Mouse (Mus musculus) hindbrain, embryonic 15.5 days (tissue): Measurements from ENCODE around the gene Tekt5. TPM values are rescaled to one million over a fixed set of nuclear protein-coding genes. Genes with fewer than 3 reads are reported as not detected.

Experiments
- ATAC-seq: fragments of 200-750 bp; cut with Nextera tagmentation; 2 replicates; pipeline ENCODE4 v1.8.0; 2017; ENCODE audit warnings: low read depth, moderate number of reproducible peaks, moderate TSS enrichment; ENCODE audit not compliant: low FRiP score
- H3K27ac ChIP-seq: fragments of 300-500 bp; sonication (generic); replicated peaks from 2 replicates; pipeline ENCODE4 v1.5.1; 2015; ENCODE audit warnings: mild to moderate bottlenecking, inconsistent platforms
- H3K27me3 ChIP-seq: fragments of 300-500 bp; sonication (generic); 2 replicates; pipeline ENCODE4 v1.6.1; 2015; ENCODE audit warnings: control low read depth, inconsistent platforms
- H3K36me3 ChIP-seq: fragments of 300-500 bp; sonication (generic); 2 replicates; pipeline ENCODE4 v1.6.1; 2015; ENCODE audit warnings: control low read depth, inconsistent platforms
- H3K4me1 ChIP-seq: fragments of 300-500 bp; sonication (generic); replicated peaks from 2 replicates; pipeline ENCODE4 v1.6.1; 2015; ENCODE audit warnings: control low read depth, inconsistent platforms
- H3K4me2 ChIP-seq: fragments of 300-500 bp; sonication (generic); 2 replicates; pipeline ENCODE4 v1.6.1; 2015; ENCODE audit warnings: moderate library complexity, mild to moderate bottlenecking, inconsistent platforms
- H3K4me3 ChIP-seq: fragments of 300-500 bp; sonication (generic); 2 replicates; pipeline ENCODE4 v1.5.1; 2015; ENCODE audit warnings: mild to moderate bottlenecking, inconsistent platforms
- H3K9ac ChIP-seq: fragments of 300-500 bp; sonication (generic); 2 replicates; pipeline ENCODE4 v1.6.1; 2015; ENCODE audit warnings: inconsistent platforms
- H3K9me3 ChIP-seq: fragments of 300-500 bp; sonication (generic); 2 replicates; pipeline ENCODE4 v1.6.1; 2016; ENCODE audit warnings: control low read depth, inconsistent platforms
- WGBS: fragments of 180-500 bp; shearing (Covaris S2); methylation state at CpG from one replicate; pipeline ENCODE4 v1.1.7; 2015; 5-methylcytosine and 5-hydroxymethylcytosine counted together
- polyA plus RNA-seq: library from polyadenylated mRNA; unstranded; fragments of >200 nt; fragmentation: Nextera tagmentation; extraction: Ambion mirVana; gene quantifications from 2 replicates; pipeline ENCODE4 v1.2.1, GENCODE M21; 2015

Gene Tekt5
- polyA plus RNA-seq, 1 experiment from 2014 or later: 18.2 TPM

- no peaks in the 10 kb centered on the region for H3K9me3 ChIP-seq
- H3K9ac ChIP-seq: no peak overlapping the region
- H3K4me2 ChIP-seq: no peak overlapping the region
- 60% methylated on average over 13 of the region's 13 CpGs for whole genome bisulfite sequencing
- no peak overlapping the region for H3K4me3 ChIP-seq
- no peaks in the 10 kb centered on the region for H3K36me3 ChIP-seq
- H3K4me1 ChIP-seq: 0 out of 2 replicates have a peak, but pooled peaks cover 3% of the 10 kb centered on the region
- ATAC-seq: no peak
- no peak overlapping the region for H3K27ac ChIP-seq
- no peaks in the 10 kb centered on the region for H3K27me3 ChIP-seq
These were observed 67.5 kb downstream of the Tekt5 start for GRCm38 (mm10) chr16:10327563-10328333.

GRCm38 (mm10) chr16:10319914-10320569, 75.2 kb downstream of the Tekt5 start:
- H3K9ac ChIP-seq: no peak overlapping the region
- H3K27ac ChIP-seq: no peak overlapping the region
- no peak for ATAC-seq
- no peaks in the 10 kb centered on the region for H3K9me3 ChIP-seq
- no peak overlapping the region for H3K4me3 ChIP-seq
- 56% methylated on average over 17 of the region's 17 CpGs for whole genome bisulfite sequencing
- H3K36me3 ChIP-seq: no peaks in the 10 kb centered on the region
- no peaks in the 10 kb centered on the region for H3K27me3 ChIP-seq
- no peak overlapping the region for H3K4me2 ChIP-seq
- no peaks in the 10 kb centered on the region for H3K4me1 ChIP-seq

- Histone ChIP-seq H3K4me2 (no peak overlapping the region), H3K4me1 (peaks cover 11% of the 10 kb centered on the region), H3K4me3 (no peak overlapping the region), H3K9ac (no peak overlapping the region), H3K27ac (no peak overlapping the region), H3K36me3 (no peaks in the 10 kb centered on the region), H3K9me3 (no peaks in the 10 kb centered on the region), H3K27me3 (peaks cover 18% of the 10 kb centered on the region)
- 67% methylated on average over 4 of the region's 4 CpGs for WGBS
- no peak for ATAC-seq
These were observed 78.1 kb downstream of the Tekt5 start for GRCm38 (mm10) chr16:10317197-10317544.

GRCm38 (mm10) chr16:10316493-10317196, 78.6 kb downstream of the Tekt5 start:
- Histone ChIP-seq H3K9ac (no peak overlapping the region), H3K9me3 (no peaks in the 10 kb centered on the region), H3K4me1 (peaks cover 11% of the 10 kb centered on the region), H3K27ac (no peak overlapping the region), H3K4me3 (no peak overlapping the region), H3K4me2 (no peak overlapping the region), H3K27me3 (peaks cover 19% of the 10 kb centered on the region), H3K36me3 (no peaks in the 10 kb centered on the region)
- ATAC-seq: no peak
- WGBS: 87% methylated on average over 10 of the region's 10 CpGs

GRCm38 (mm10) chr16:10313646-10314088, 81.6 kb downstream of the Tekt5 start, which contains the start of gene Emp2:
Gene Emp2, minus strand, starts transcription at chr16:10313968.
- peaks cover 11% of the 10 kb centered on the region for H3K4me1 ChIP-seq
- H3K4me2 ChIP-seq: peak within 1 kb of the TSS; percentile 94
- H3K4me3 ChIP-seq: peak within 1 kb of the TSS; percentile 49
- no peaks in the 10 kb centered on the region for H3K36me3 ChIP-seq
- H3K9me3 ChIP-seq: no peaks in the 10 kb centered on the region
- peak within 1 kb of the TSS; percentile 40 for H3K9ac ChIP-seq
- no peak within 1 kb of the TSS for H3K27ac ChIP-seq
- WGBS: under 1% methylated on average over 25 of the region's 40 CpGs
- H3K27me3 ChIP-seq: peaks cover 19% of the 10 kb centered on the region
- peak; percentile 76 for ATAC-seq

- WGBS: 3% methylated on average over 15 of the region's 15 CpGs
- no peaks in the 10 kb centered on the region for H3K9me3 ChIP-seq
- ATAC-seq: peak; percentile 45; the same call in 1 of the 2 replicates
These were observed 82.1 kb downstream of the Tekt5 start for GRCm38 (mm10) chr16:10313226-10313625.

GRCm38 (mm10) chr16:10311989-10312388, 83.3 kb downstream of the Tekt5 start:
- Histone ChIP-seq H3K4me3 (no peak overlapping the region), H3K4me1 (peaks cover 11% of the 10 kb centered on the region), H3K27ac (no peak overlapping the region), H3K9me3 (no peaks in the 10 kb centered on the region), H3K27me3 (peaks cover 19% of the 10 kb centered on the region), H3K9ac (no peak overlapping the region), H3K36me3 (no peaks in the 10 kb centered on the region), H3K4me2 (no peak overlapping the region)
- WGBS: 87% methylated on average over 4 of the region's 4 CpGs
- ATAC-seq: no peak

More at GRCm38 (mm10) chr16:10313226-10313625, 82.1 kb downstream of the Tekt5 start:
- Histone ChIP-seq H3K27ac (no peak overlapping the region), H3K9ac (peak overlapping the region; percentile 40), H3K4me3 (peak overlapping the region; percentile 49), H3K27me3 (peaks cover 19% of the 10 kb centered on the region), H3K36me3 (no peaks in the 10 kb centered on the region), H3K4me1 (peaks cover 11% of the 10 kb centered on the region), H3K4me2 (peak overlapping the region; percentile 94)

- Histone ChIP-seq H3K4me1 (peaks cover 11% of the 10 kb centered on the region), H3K36me3 (no peaks in the 10 kb centered on the region), H3K4me3 (no peak overlapping the region), H3K4me2 (no peak overlapping the region), H3K9me3 (no peaks in the 10 kb centered on the region), H3K27ac (no peak overlapping the region), H3K9ac (no peak overlapping the region), H3K27me3 (peaks cover 19% of the 10 kb centered on the region)
- 69% methylated on average over 3 of the region's 3 CpGs for WGBS
- no peak for ATAC-seq
These were observed 84.2 kb downstream of the Tekt5 start for GRCm38 (mm10) chr16:10311086-10311485.

- no peak for ATAC-seq
- no peak overlapping the region for H3K27ac ChIP-seq
- H3K9me3 ChIP-seq: no peaks in the 10 kb centered on the region
- H3K9ac ChIP-seq: no peak overlapping the region
- H3K4me1 ChIP-seq: peaks cover 11% of the 10 kb centered on the region
- WGBS: 85% methylated on average over 5 of the region's 5 CpGs
- no peak overlapping the region for H3K4me3 ChIP-seq
- H3K4me2 ChIP-seq: no peak overlapping the region
- H3K36me3 ChIP-seq: no peaks in the 10 kb centered on the region
- peaks cover 19% of the 10 kb centered on the region for H3K27me3 ChIP-seq
These were observed 84.8 kb downstream of the Tekt5 start for GRCm38 (mm10) chr16:10310507-10310906.

Other genes with a start within 250 kb of the Tekt5 start
- gene Rpl39l, start 225.3 kb downstream of the Tekt5 start, polyA plus RNA-seq: not detected in 2 replicates
- 0.08 and 0.12 TPM in 2 replicates for gene Atf7ip2, start 202.8 kb downstream of the Tekt5 start, polyA plus RNA-seq
- 18.3 and 18.8 TPM in 2 replicates for gene Emp2, start 81.5 kb downstream of the Tekt5 start, polyA plus RNA-seq
- 45.5 and 48.2 TPM in 2 replicates for gene Nubp1, start 16.5 kb upstream of the Tekt5 start, polyA plus RNA-seq
- gene Tvp23a, start 51.9 kb upstream of the Tekt5 start, polyA plus RNA-seq: 46.6 and 49.7 TPM in 2 replicates
- gene Ciita, start 84.6 kb upstream of the Tekt5 start, polyA plus RNA-seq: 0.37 and 0.52 TPM in 2 replicates
- 18.1 and 19.3 TPM in 2 replicates for gene Dexi, start 147.6 kb upstream of the Tekt5 start, polyA plus RNA-seq
- gene Clec16a, start 149.8 kb upstream of the Tekt5 start, polyA plus RNA-seq: 66.2 and 70.2 TPM in 2 replicates